Mouse (Mus musculus) heart, postnatal 0 days (tissue): Measurements from ENCODE around the gene Plcb4.

Experiments used
- CTCF ChIP-seq: IDR thresholded peaks from 2 replicates; pipeline ENCODE4 v1.5.1; 2016; ENCODE audit warnings: antibody characterized with exemption, control low read depth, low read depth
- EP300 ChIP-seq: IDR thresholded peaks from 2 replicates; pipeline ENCODE4 v1.6.1; 2016; ENCODE audit warnings: antibody characterized with exemption, low read depth

GRCm38 (mm10) chr2:135947839-135948238 is 289.0 kb downstream of the Plcb4 start:
- TF ChIP-seq CTCF = no peak; the same call in 1 of the 2 replicates
- TF ChIP-seq EP300 = no peak
